Mouse (Mus musculus) myocyte (in vitro differentiated cells): ENCODE measurements around the gene Gnptg.

ENCODE experiments used
- E2F4 ChIP-seq: IDR thresholded peaks from one replicate; pipeline ENCODE4 v1.6.1; 2011; ENCODE audit warnings: mild to moderate bottlenecking, control low read depth, moderate library complexity; ENCODE audit not compliant: insufficient read depth
- MAX ChIP-seq: IDR thresholded peaks from one replicate; pipeline ENCODE4 v1.6.1; 2011; ENCODE audit warnings: low read depth, mild to moderate bottlenecking, control low read depth
- MYOD1 ChIP-seq, 3 experiments: IDR thresholded peaks; one replicate each; pipeline ENCODE4 v1.6.1; 2011; ENCODE audit warnings: control low read depth in 2 of 3, low read depth in 2 of 3, mild to moderate bottlenecking in 2 of 3, moderate library complexity in 1 of 3; ENCODE audit not compliant: insufficient read length in 2 of 3, control insufficient read depth in 1 of 3
- POLR2A ChIP-seq: IDR thresholded peaks from one replicate; pipeline ENCODE4 v1.6.1; 2011; ENCODE audit warnings: low read depth, mild to moderate bottlenecking, control low read depth, moderate library complexity; ENCODE audit not compliant: insufficient read length
- POLR2AphosphoS2 ChIP-seq: IDR thresholded peaks from one replicate; pipeline ENCODE4 v1.6.1; 2011; ENCODE audit warnings: low read depth, control low read depth; ENCODE audit not compliant: insufficient read length
- SRF ChIP-seq: IDR thresholded peaks from one replicate; pipeline ENCODE4 v1.6.1; 2011; ENCODE audit warnings: low read depth; ENCODE audit not compliant: control insufficient read depth, insufficient read length
- TCF12 ChIP-seq: IDR thresholded peaks from one replicate; pipeline ENCODE4 v1.6.1; 2011; ENCODE audit warnings: mild to moderate bottlenecking, control low read depth; ENCODE audit not compliant: poor library complexity, insufficient read depth, severe bottlenecking
- USF1 ChIP-seq: IDR thresholded peaks from one replicate; pipeline ENCODE4 v1.6.1; 2011; ENCODE audit warnings: low read depth, mild to moderate bottlenecking, control low read depth, moderate library complexity

- TF ChIP-seq POLR2A (no peak), MAX (no peak), USF1 (no peak), E2F4 (no peak), POLR2AphosphoS2 (no peak), TCF12 (no peak), MYOD1 (IDR thresholded peaks at IDR 0.05; ENCODE audit: control insufficient read depth in 1 of 3, insufficient read length in 2 of 3, low read depth in 2 of 3) (no peak), SRF (no peak)
Observed at GRCm38 (mm10) chr17:25215431-25215830, 24.5 kb downstream of the Gnptg start.
